Mouse (Mus musculus) G1E (cell line): ENCODE measurements around the gene Thnsl1.

ENCODE experiments used
- CTCF ChIP-seq: IDR thresholded peaks from 2 replicates; pipeline ENCODE4 v1.5.1; 2012; ENCODE audit warnings: low read depth, low read length, inconsistent platforms, mixed read lengths
- GATA1 ChIP-seq: IDR thresholded peaks from 2 replicates; pipeline ENCODE4 v1.6.1; 2012; ENCODE audit warnings: borderline replicate concordance, low read length, inconsistent platforms, mixed read lengths
- TAL1 ChIP-seq: conservative IDR thresholded peaks from 2 replicates; pipeline ENCODE4 v1.6.1; 2012; ENCODE audit warnings: low read depth, low read length, inconsistent platforms, mixed read lengths

- TF ChIP-seq TAL1 (no peak), CTCF (no peak), GATA1 (no peak)
These were observed 53.6 kb downstream of the Thnsl1 start for GRCm38 (mm10) chr2:21259081-21259480.
